Mouse (Mus musculus) stomach, embryonic 14.5 days (tissue): ENCODE results near the gene Nudt13. TPM values are rescaled to one million over a fixed set of nuclear protein-coding genes. Genes with fewer than 3 reads are reported as not detected.
A peak's percentile ranks its signal among the peaks of the same experiment; 100 is the strongest.
"Not testable (repeated sequence)": the region's sequence is repeated elsewhere in the genome, so short reads cannot be mapped to it uniquely, and the experiment has no call there.

Source experiments
- ATAC-seq: fragments of 200-750 bp; cut with Nextera tagmentation; 2 replicates; pipeline ENCODE4 v1.8.0; 2017; ENCODE audit warnings: low read depth, moderate TSS enrichment; ENCODE audit not compliant: insufficient number of reproducible peaks, insufficient read depth, low FRiP score
- H3K27ac ChIP-seq: fragments of 300-500 bp; sonication (generic); 2 replicates; pipeline ENCODE4 v1.5.1; 2014; ENCODE audit warnings: mild to moderate bottlenecking, low read length, moderate library complexity, mixed read lengths
- H3K27me3 ChIP-seq: fragments of 300-500 bp; sonication (generic); 2 replicates; pipeline ENCODE4 v1.6.1; 2014; ENCODE audit warnings: low read length, control low read depth, mixed read lengths; ENCODE audit not compliant: control insufficient read depth, insufficient read depth
- H3K36me3 ChIP-seq: fragments of 300-500 bp; sonication (generic); 2 replicates; pipeline ENCODE4 v1.6.1; 2014; ENCODE audit warnings: mild to moderate bottlenecking, control low read depth, low read length, moderate library complexity, mixed read lengths; ENCODE audit not compliant: control insufficient read depth, insufficient read depth
- H3K4me1 ChIP-seq: fragments of 300-500 bp; sonication (generic); 2 replicates; pipeline ENCODE4 v1.6.1; 2014; ENCODE audit warnings: low read length, control low read depth, mixed read lengths; ENCODE audit not compliant: control insufficient read depth, insufficient read depth
- H3K4me2 ChIP-seq: fragments of 300-500 bp; sonication (generic); replicated peaks from 2 replicates; pipeline ENCODE4 v1.6.1; 2014; ENCODE audit warnings: low read depth, low read length, control low read depth
- H3K4me3 ChIP-seq: fragments of 300-500 bp; sonication (generic); 2 replicates; pipeline ENCODE4 v1.5.1; 2014; ENCODE audit warnings: low read depth, low read length, control low read depth
- H3K9ac ChIP-seq: fragments of 300-500 bp; sonication (generic); replicated peaks from 2 replicates; pipeline ENCODE4 v1.6.1; 2014; ENCODE audit warnings: low read depth, mild to moderate bottlenecking, control low read depth, low read length, moderate library complexity, mixed read lengths
- H3K9me3 ChIP-seq: fragments of 300-500 bp; sonication (generic); 2 replicates; pipeline ENCODE4 v1.6.1; 2016; ENCODE audit warnings: low read depth, low read length, control low read depth; ENCODE audit not compliant: control insufficient read depth
- WGBS: fragments of 180-500 bp; shearing (Covaris S2); extraction: QIAGEN DNeasy Blood & Tissue Kit; methylation state at CpG from one replicate; pipeline ENCODE4 v1.1.7; 2014; 5-methylcytosine and 5-hydroxymethylcytosine counted together
- polyA plus RNA-seq: library from polyadenylated mRNA; unstranded; fragments of >200 nt; fragmentation: Nextera tagmentation; extraction: Ambion mirVana; gene quantifications from 2 replicates; pipeline ENCODE4 v1.2.1, GENCODE M21; 2014

The Nudt13 gene
- polyA plus RNA-seq, 1 experiment from 2014 or later, result 21.1 TPM

- 70% methylated on average over 6 of the region's 6 CpGs for WGBS
- Histone ChIP-seq H3K9ac (no peak overlapping the region), H3K27me3 (no peaks in the 10 kb centered on the region), H3K4me1 (no peaks in the 10 kb centered on the region), H3K27ac (no peak overlapping the region), H3K4me2 (0 out of 2 replicates have a peak overlapping the region, but pooled peaks have one; percentile 2), H3K9me3 (no peaks in the 10 kb centered on the region), H3K36me3 (no peaks in the 10 kb centered on the region), H3K4me3 (no peak overlapping the region)
- no peak for ATAC-seq
Observed at GRCm38 (mm10) chr14:20268421-20268820, 26.1 kb upstream of the Nudt13 start.

DNA sequence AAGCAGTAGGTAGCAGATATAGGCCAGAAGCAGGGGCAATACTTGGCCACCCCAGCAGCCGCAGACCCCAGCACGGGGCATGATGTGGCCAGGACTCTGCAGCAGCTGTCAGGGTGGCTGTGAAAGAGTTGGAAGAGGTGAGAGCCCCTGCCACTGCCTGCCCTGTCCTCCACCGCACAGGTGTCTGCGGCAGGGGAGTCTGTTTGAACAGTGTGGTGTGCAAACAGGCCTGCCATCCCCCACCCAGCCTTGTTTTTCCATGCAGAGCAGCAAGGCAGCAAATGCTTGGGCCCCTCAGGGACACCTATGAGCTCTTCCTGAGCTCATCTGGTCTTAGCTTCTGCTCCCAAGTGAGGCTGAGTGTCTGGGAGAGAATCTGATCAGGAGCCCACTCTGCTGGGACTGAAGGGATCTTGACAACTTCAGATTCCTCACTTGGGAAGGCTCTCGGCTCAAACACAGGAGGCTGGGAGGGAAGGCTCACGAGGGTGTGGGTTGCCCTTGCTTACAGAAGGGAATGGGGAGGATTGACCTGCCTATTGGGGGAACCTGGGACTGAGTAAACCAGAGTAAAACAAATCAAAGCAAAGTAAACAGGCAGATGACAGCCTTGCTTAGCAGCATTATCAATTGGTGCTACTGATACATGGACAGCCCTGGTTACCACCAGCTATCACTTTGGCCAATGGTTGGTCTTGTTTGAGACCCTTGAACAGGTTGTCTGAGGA, 25.3 kb upstream of the Nudt13 start, which contains the start of gene Kcnk16:
Gene Kcnk16, minus strand, starts transcription at position 118 of the 728 bp plus-strand sequence.
- ATAC-seq, result peak; percentile 81
- Histone ChIP-seq H3K27me3 (no peaks in the 10 kb centered on the region), H3K4me3 (no peak within 1 kb of the TSS), H3K9ac (no peak within 1 kb of the TSS), H3K9me3 (no peaks in the 10 kb centered on the region), H3K4me1 (no peaks in the 10 kb centered on the region), H3K4me2 (peak within 1 kb of the TSS; percentile 2; the same call in 1 of the 2 replicates), H3K27ac (peak within 1 kb of the TSS; percentile 23; the same call in 1 of the 2 replicates), H3K36me3 (no peaks in the 10 kb centered on the region)
- 49% methylated on average over 6 of the region's 6 CpGs for WGBS

GRCm38 (mm10) chr14:20291391-20291790, 3.1 kb upstream of the Nudt13 start:
- 46% methylated on average over 4 of the region's 4 CpGs for WGBS
- no peaks in the 10 kb centered on the region for H3K27me3 ChIP-seq
- no peaks in the 10 kb centered on the region for H3K36me3 ChIP-seq
- no peaks in the 10 kb centered on the region for H3K9me3 ChIP-seq
- H3K4me2 ChIP-seq, result no peak overlapping the region
- no peak for ATAC-seq
- H3K27ac ChIP-seq, result no peak overlapping the region
- no peak overlapping the region for H3K4me3 ChIP-seq
- peaks cover 8% of the 10 kb centered on the region; the same call in 1 of the 2 replicates for H3K4me1 ChIP-seq
- H3K9ac ChIP-seq, result no peak overlapping the region

DNA sequence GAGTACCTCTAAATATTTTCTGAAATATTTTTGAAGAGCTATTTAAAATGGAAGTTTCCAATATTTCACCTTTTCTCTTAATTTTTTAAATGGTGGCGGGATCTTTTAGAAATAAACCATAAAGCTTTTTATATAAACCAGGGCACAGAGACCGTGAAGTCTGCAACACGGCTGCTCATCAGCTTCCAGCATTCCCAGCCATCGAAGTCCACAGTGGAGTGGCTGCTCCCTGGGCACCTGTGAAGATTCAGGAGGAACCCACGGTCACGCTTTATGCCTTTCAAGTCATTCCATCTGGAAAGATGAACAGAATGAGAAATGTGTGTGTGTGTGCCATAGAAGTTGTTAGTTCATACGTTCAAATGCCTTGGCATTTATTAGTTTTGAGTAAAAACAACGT, 450 bp downstream of the Nudt13 start:
- H3K27me3 ChIP-seq, result no peaks in the 10 kb centered on the region
- ATAC-seq, result no peak

DNA sequence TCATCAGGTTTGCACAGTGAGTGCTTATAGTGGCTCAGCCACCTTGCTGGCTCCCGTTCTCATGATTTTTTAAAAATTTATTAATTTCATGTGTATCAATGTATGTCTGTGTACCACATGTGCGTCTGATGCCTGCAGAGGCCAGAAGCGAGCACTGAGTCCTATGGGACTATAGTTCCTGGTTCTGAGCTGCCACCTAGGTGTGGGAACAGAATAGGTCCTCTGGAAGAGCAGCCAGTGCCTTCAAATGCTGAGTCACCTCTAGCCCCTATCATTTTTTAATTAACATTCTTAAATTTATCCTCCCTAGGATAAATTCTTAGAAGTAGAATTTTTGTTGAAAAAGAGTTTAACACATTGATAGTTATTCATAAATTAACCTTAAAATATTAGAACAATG, 3.1 kb downstream of the Nudt13 start:
- no peak for ATAC-seq
- Histone ChIP-seq H3K4me1 (peaks cover 5% of the 10 kb centered on the region; the same call in 1 of the 2 replicates), H3K4me3 (no peak overlapping the region), H3K36me3 (no peaks in the 10 kb centered on the region), H3K9ac (no peak overlapping the region), H3K27me3 (no peaks in the 10 kb centered on the region), H3K27ac (no peak overlapping the region), H3K9me3 (no peaks in the 10 kb centered on the region), H3K4me2 (no peak overlapping the region)
- 85% methylated on average over 3 of the region's 3 CpGs for WGBS

More for the DNA sequence above, 450 bp downstream of the Nudt13 start:
- Histone ChIP-seq H3K4me3 (peak overlapping the region; percentile 36), H3K4me1 (peaks cover 8% of the 10 kb centered on the region; the same call in 1 of the 2 replicates), H3K9ac (peak overlapping the region; percentile 0; the same call in 1 of the 2 replicates), H3K9me3 (no peaks in the 10 kb centered on the region), H3K36me3 (no peaks in the 10 kb centered on the region), H3K27ac (no peak overlapping the region), H3K4me2 (peak overlapping the region; percentile 64)
- 40% methylated on average over 8 of the region's 8 CpGs for WGBS

DNA sequence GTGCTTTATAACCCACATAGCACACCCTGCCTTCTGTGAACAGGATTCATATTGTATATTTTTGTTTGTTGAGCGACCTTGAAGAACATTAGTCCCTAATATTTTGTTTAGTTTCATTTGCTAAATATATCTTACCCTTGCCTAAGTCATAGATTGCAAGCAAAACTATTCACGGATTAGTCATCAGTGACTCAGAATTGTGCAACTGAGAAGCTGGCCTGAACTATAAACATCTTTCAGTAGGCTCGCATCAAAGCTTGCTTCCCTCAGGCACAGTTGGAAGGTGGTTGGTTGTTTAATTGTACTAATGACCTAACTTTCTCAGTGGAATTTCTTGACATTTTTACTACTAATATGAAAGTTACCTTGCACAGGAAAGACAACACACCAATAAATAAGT, 3.6 kb downstream of the Nudt13 start:
- WGBS, result 77% methylated on average over 3 of the region's 3 CpGs
- H3K4me2 ChIP-seq, result no peak overlapping the region
- ATAC-seq, result no peak
- H3K27ac ChIP-seq, result no peak overlapping the region
- H3K27me3 ChIP-seq, result no peaks in the 10 kb centered on the region
- H3K4me3 ChIP-seq, result no peak overlapping the region
- peaks cover 5% of the 10 kb centered on the region; the same call in 1 of the 2 replicates for H3K4me1 ChIP-seq
- H3K9me3 ChIP-seq, result no peaks in the 10 kb centered on the region
- H3K36me3 ChIP-seq, result no peaks in the 10 kb centered on the region
- no peak overlapping the region for H3K9ac ChIP-seq

- H3K4me3 ChIP-seq, H3K27me3 ChIP-seq, H3K4me1 ChIP-seq, H3K27ac ChIP-seq, H3K9me3 ChIP-seq, H3K4me2 ChIP-seq, H3K9ac ChIP-seq, ATAC-seq: not testable (repeated sequence)
- 63% methylated on average over 2 of the region's 2 CpGs for WGBS
- H3K36me3 ChIP-seq, result peaks cover 11% of the 10 kb centered on the region; the same call in 1 of the 2 replicates
Observed at GRCm38 (mm10) chr14:20305085-20305484, 10.6 kb downstream of the Nudt13 start.

DNA sequence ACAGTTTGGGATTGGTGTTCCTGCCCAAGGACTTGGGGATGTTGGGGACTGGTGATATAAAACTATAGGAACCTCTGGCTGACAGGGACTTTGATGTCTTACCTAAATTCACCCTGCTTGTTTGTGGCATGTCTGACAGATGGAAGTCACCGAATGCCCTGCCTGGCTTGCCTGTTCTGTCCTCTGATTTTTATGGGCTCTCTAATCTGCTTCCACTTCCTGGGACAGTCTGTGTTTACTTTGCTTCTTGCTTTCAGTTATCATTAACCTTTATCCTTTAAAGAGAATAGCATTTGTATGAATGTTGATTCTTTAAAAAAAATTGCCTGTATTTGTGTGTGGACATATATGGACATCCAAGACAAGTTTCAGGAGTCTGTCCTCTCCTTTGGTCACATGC, 20.6 kb downstream of the Nudt13 start:
- Histone ChIP-seq H3K27ac (no peak overlapping the region), H3K36me3 (peaks cover 15% of the 10 kb centered on the region; the same call in 1 of the 2 replicates), H3K4me3 (no peak overlapping the region), H3K27me3 (no peaks in the 10 kb centered on the region), H3K9me3 (no peaks in the 10 kb centered on the region), H3K4me2 (no peak overlapping the region), H3K4me1 (no peaks in the 10 kb centered on the region), H3K9ac (no peak overlapping the region)
- WGBS, result 60% methylated on average over 1 of the region's 1 CpGs
- no peak for ATAC-seq
